Mouse (Mus musculus): ENCODE measurements around the gene F2rl2.

GRCm38 (mm10) chr13:95649941-95650340, 46.7 kb upstream of the F2rl2 start:
- TF ChIP-seq CTCF (IDR thresholded peaks at IDR 0.05; ENCODE audit: low read depth, low read length) (no peak), POLR2A (IDR thresholded peaks at IDR 0.05; ENCODE audit: insufficient read depth, low read length) (no peak)
